Mouse (Mus musculus) cerebellum, adult 2 months (tissue): ENCODE data around the gene Prdm2. TPM values are rescaled to one million over a fixed set of nuclear protein-coding genes. Genes with fewer than 3 reads are reported as not detected.

Source experiments
- DNase-seq, 2 experiments: peaks; one replicate each; pipeline ENCODE4 v3.0.0; 2021
- H3K27ac ChIP-seq: fragments of 200-500 bp; 2 replicates; pipeline ENCODE4 v1.5.1; 2012; ENCODE audit warnings: low read length, control low read depth, inconsistent platforms; ENCODE audit not compliant: insufficient read depth
- H3K27me3 ChIP-seq: fragments of 200-500 bp; 2 replicates; pipeline ENCODE4 v1.6.1; 2012; ENCODE audit warnings: inconsistent platforms, mild to moderate bottlenecking, low read length, moderate library complexity; ENCODE audit not compliant: control insufficient read depth, insufficient read depth
- H3K4me1 ChIP-seq: fragments of 200-500 bp; 2 replicates; pipeline ENCODE4 v1.6.1; 2011; ENCODE audit warnings: low read length; ENCODE audit not compliant: control insufficient read depth, insufficient read depth
- H3K4me3 ChIP-seq: fragments of 200-500 bp; replicated peaks from 2 replicates; pipeline ENCODE3; 2011; ENCODE audit warnings: mild to moderate bottlenecking, low read depth, low read length, control low read depth; ENCODE audit not compliant: insufficient read depth
- CTCF ChIP-seq: fragments of 200-500 bp; IDR thresholded peaks from 2 replicates; pipeline ENCODE4 v1.5.1; 2011; ENCODE audit warnings: low read depth, mild to moderate bottlenecking, control low read depth, low read length, moderate library complexity, borderline replicate concordance; ENCODE audit not compliant: insufficient read depth
- POLR2A ChIP-seq: fragments of 200-500 bp; IDR thresholded peaks from 2 replicates; pipeline ENCODE4 v1.6.1; 2011; ENCODE audit warnings: low read length, control low read depth, borderline replicate concordance; ENCODE audit not compliant: insufficient read depth
- WGBS: fragments of 180-500 bp; shearing (Covaris S2); methylation state at CpG from one replicate; pipeline ENCODE4 v1.1.7; 2018; 5-methylcytosine and 5-hydroxymethylcytosine counted together
- polyA plus RNA-seq: library from polyadenylated mRNA; depleted of rRNA; stranded (reverse); fragments of >200 nt; gene quantifications from 2 replicates; pipeline ENCODE4 v1.2.3, GENCODE M21; 2012; rRNA removed

Prdm2 gene
- 21.7 and 21.9 TPM in 2 replicates for polyA plus RNA-seq

GRCm38 (mm10) chr4:143212341-143213174, at the start of gene Prdm2:
Gene Prdm2 (minus strand): TSS chr4:143212995.
- WGBS = 2% methylated on average over 96 of the region's 96 CpGs
- no peak for TF ChIP-seq CTCF
- 0 out of 2 replicates have a peak, but pooled peaks have one; percentile 35 for TF ChIP-seq POLR2A
- peak; percentile 67 to 78 for DNase-seq
- H3K4me3 ChIP-seq = peak within 1 kb of the TSS; percentile 63
- no peaks in the 10 kb centered on the region for H3K4me1 ChIP-seq
- H3K27me3 ChIP-seq = no peaks in the 10 kb centered on the region
- peak within 1 kb of the TSS; percentile 43; the same call in 1 of the 2 replicates for H3K27ac ChIP-seq

GRCm38 (mm10) chr4:143259718-143260349, 47.0 kb upstream of the Prdm2 start:
- no peak for DNase-seq
- 66% methylated on average over 6 of the region's 8 CpGs for WGBS
- H3K27ac ChIP-seq = no peak overlapping the region
- TF ChIP-seq CTCF = no peak
- TF ChIP-seq POLR2A = no peak
- H3K4me3 ChIP-seq = no peak overlapping the region
- no peaks in the 10 kb centered on the region for H3K27me3 ChIP-seq
- H3K4me1 ChIP-seq = no peaks in the 10 kb centered on the region

- Histone ChIP-seq H3K27me3 (no peaks in the 10 kb centered on the region), H3K4me1 (no peaks in the 10 kb centered on the region), H3K4me3 (no peak overlapping the region), H3K27ac (no peak overlapping the region)
- WGBS = 40% methylated on average over 19 of the region's 19 CpGs
- peak in 1 of 2 experiments; percentile 33 for DNase-seq
- TF ChIP-seq CTCF (peak; percentile 33; the same call in 1 of the 2 replicates), POLR2A (no peak)
Measured at GRCm38 (mm10) chr4:143258517-143258916, 45.7 kb upstream of the Prdm2 start.

GRCm38 (mm10) chr4:143257971-143258370, 45.2 kb upstream of the Prdm2 start:
- TF ChIP-seq POLR2A (no peak), CTCF (no peak)
- no peaks in the 10 kb centered on the region for H3K4me1 ChIP-seq
- no peak overlapping the region for H3K27ac ChIP-seq
- no peak overlapping the region for H3K4me3 ChIP-seq
- no peak for DNase-seq
- no peaks in the 10 kb centered on the region for H3K27me3 ChIP-seq
- WGBS = 47% methylated on average over 6 of the region's 6 CpGs

GRCm38 (mm10) chr4:143255541-143255940, 42.7 kb upstream of the Prdm2 start:
- no peak overlapping the region for H3K4me3 ChIP-seq
- DNase-seq = no peak
- no peaks in the 10 kb centered on the region for H3K27me3 ChIP-seq
- H3K4me1 ChIP-seq = no peaks in the 10 kb centered on the region
- H3K27ac ChIP-seq = no peak overlapping the region
- 89% methylated on average over 8 of the region's 8 CpGs for WGBS
- TF ChIP-seq CTCF (no peak), POLR2A (no peak)

- DNase-seq = no peak
- Histone ChIP-seq H3K27ac (no peak overlapping the region), H3K4me3 (no peak overlapping the region), H3K4me1 (no peaks in the 10 kb centered on the region), H3K27me3 (no peaks in the 10 kb centered on the region)
- 85% methylated on average over 1 of the region's 1 CpGs for WGBS
- TF ChIP-seq CTCF = no peak
- no peak for TF ChIP-seq POLR2A
Measured at GRCm38 (mm10) chr4:143253356-143253755, 40.6 kb upstream of the Prdm2 start.

- no peak for DNase-seq
- no peaks in the 10 kb centered on the region for H3K4me1 ChIP-seq
- no peak overlapping the region for H3K4me3 ChIP-seq
- TF ChIP-seq CTCF (peak; percentile 17; the same call in 1 of the 2 replicates), POLR2A (no peak)
- no peak overlapping the region for H3K27ac ChIP-seq
- WGBS = 80% methylated on average over 5 of the region's 5 CpGs
- no peaks in the 10 kb centered on the region for H3K27me3 ChIP-seq
Measured at GRCm38 (mm10) chr4:143248050-143248449, 35.3 kb upstream of the Prdm2 start.

GRCm38 (mm10) chr4:143241294-143241693, 28.5 kb upstream of the Prdm2 start:
- no peak overlapping the region for H3K4me3 ChIP-seq
- DNase-seq = no peak
- WGBS = 78% methylated on average over 9 of the region's 9 CpGs
- no peak overlapping the region for H3K27ac ChIP-seq
- H3K4me1 ChIP-seq = no peaks in the 10 kb centered on the region
- no peaks in the 10 kb centered on the region for H3K27me3 ChIP-seq
- TF ChIP-seq POLR2A (no peak), CTCF (no peak)
